Comparison of ENCODE assay signal across 30 mouse cellular contexts in the genomic region with DNA sequence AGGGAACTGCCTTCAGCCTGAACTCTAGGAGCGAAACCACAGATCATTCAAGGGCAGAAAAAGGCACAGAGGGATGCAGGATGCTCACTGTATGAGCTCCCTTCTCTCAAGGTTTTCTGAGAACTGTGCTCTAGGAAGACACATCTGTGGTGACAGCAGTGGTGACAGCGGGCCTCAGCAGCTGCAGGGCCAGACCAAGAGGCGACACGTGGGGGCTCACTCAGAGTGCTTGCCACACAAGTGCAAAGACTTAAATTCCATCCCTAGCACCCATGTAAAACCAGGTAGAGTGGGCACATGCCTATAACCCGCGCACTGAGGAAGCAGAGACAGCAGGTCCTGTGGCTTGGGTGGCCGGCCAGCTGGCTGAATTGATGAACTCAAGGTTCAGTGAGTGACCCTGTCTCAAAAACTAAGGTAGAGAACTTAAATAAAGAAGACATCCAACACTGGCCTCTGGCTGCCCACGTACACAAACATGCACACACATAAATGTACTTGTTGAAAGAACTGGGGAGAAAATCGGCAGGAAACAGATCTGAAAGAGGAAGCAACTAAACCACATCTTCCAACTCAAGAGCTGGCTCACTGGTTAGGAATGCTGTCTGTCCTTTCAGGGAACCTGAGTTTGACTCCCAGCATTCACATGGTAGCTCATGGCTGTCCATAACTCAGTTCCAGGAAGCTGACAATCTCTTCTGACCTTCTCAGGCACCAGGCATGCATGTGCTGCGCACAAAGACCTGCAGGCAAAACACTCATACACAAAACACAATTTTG. TPM values are rescaled to one million over a fixed set of nuclear protein-coding genes. Genes with fewer than 3 reads are reported as not detected.
DNase-seq lines count a peak whose midpoint lies in the region; ATAC-seq and TF ChIP-seq lines count a peak whose summit lies in the region.
"Had no signal": no experiment of that assay in that cellular context is flagged by ENCODE, and none has a peak within 500 bp of the region (broad histone marks: within the 10 kb centered on the region; RNA-seq: fewer than 3 reads in every experiment).

No protein-coding gene starts in this region.

- H3K9ac ChIP-seq in kidney, postnatal 0 days (ENCODE audit: low read depth, low read length), result no peak overlapping the region
- H3K9ac ChIP-seq in kidney, embryonic 15.5 days, result no peak overlapping the region
- H3K9ac ChIP-seq in midbrain, postnatal 0 days (replicated peaks; ENCODE audit: low read length, poor library complexity, severe bottlenecking), result no peak overlapping the region
- H3K9ac ChIP-seq: embryonic facial prominence, embryonic 13.5 days; hindbrain, embryonic 14.5 days; neural tube, embryonic 13.5 days; stomach, embryonic 15.5 days had no signal

- TF ChIP-seq CTCF in kidney, postnatal 0 days (IDR thresholded peaks at IDR 0.05; ENCODE audit: low read depth), result no peak
- no peak for TF ChIP-seq CTCF in midbrain, postnatal 0 days (IDR thresholded peaks at IDR 0.05)

- no peak overlapping the region for H3K4me2 ChIP-seq in kidney, postnatal 0 days (ENCODE audit: low read length)
- H3K4me2 ChIP-seq in kidney, embryonic 15.5 days, result no peak overlapping the region
- H3K4me2 ChIP-seq in midbrain, postnatal 0 days (ENCODE audit: low read depth, low read length, poor library complexity, severe bottlenecking), result no peak overlapping the region
- H3K4me2 ChIP-seq: embryonic facial prominence, embryonic 13.5 days; hindbrain, embryonic 14.5 days; neural tube, embryonic 13.5 days; stomach, embryonic 15.5 days had no signal

- H3K36me3 ChIP-seq in kidney, postnatal 0 days (ENCODE audit: insufficient read depth, low read length), result peaks cover 26% of the 10 kb centered on the region; the same call in 1 of the 2 replicates
- peaks cover 88% of the 10 kb centered on the region for H3K36me3 ChIP-seq in kidney, embryonic 15.5 days
- H3K36me3 ChIP-seq in midbrain, postnatal 0 days (ENCODE audit: insufficient read depth, low read length), result no peaks in the 10 kb centered on the region

- H3K4me3 ChIP-seq in kidney, postnatal 0 days (replicated peaks; ENCODE audit: low read depth, low read length), result no peak overlapping the region
- no peak overlapping the region for H3K4me3 ChIP-seq in kidney, embryonic 15.5 days (replicated peaks)
- H3K4me3 ChIP-seq in midbrain, postnatal 0 days (ENCODE audit: low read depth, low read length), result no peak overlapping the region
- H3K4me3 ChIP-seq: embryonic facial prominence, embryonic 13.5 days; layer of hippocampus, adult 2 months; limb, embryonic 10.5 days; neural tube, embryonic 13.5 days; stomach, embryonic 15.5 days had no signal

- no peaks in the 10 kb centered on the region for H3K4me1 ChIP-seq in kidney, postnatal 0 days (replicated peaks; ENCODE audit: insufficient read depth, low read length)
- no peaks in the 10 kb centered on the region for H3K4me1 ChIP-seq in kidney, embryonic 15.5 days
- no peaks in the 10 kb centered on the region for H3K4me1 ChIP-seq in midbrain, postnatal 0 days (ENCODE audit: insufficient read depth, low read length)
- H3K4me1 ChIP-seq: embryonic facial prominence, embryonic 13.5 days; limb, embryonic 10.5 days; neural tube, embryonic 13.5 days; stomach, embryonic 15.5 days had no signal

- ATAC-seq in kidney, postnatal 0 days (replicated peaks; ENCODE audit: low FRiP score, low read depth), result 0 out of 2 replicates have a peak, but pooled peaks have one; percentile 12
- no peak for ATAC-seq in kidney, embryonic 15.5 days (replicated peaks; ENCODE audit: low FRiP score)
- peak; percentile 54 for ATAC-seq in granulocyte monocyte progenitor cell, adult 5-6 weeks (replicated peaks; ENCODE audit: poor library complexity, severe bottlenecking)
- ATAC-seq in midbrain, postnatal 0 days (ENCODE audit: low FRiP score), result no peak
- ATAC-seq: forebrain, embryonic 16.5 days; inflammation-experienced regulatory T-cells, adult 6 months had no signal

- H3K27ac ChIP-seq in kidney, postnatal 0 days, result no peak overlapping the region
- no peak overlapping the region; the same call in 1 of the 2 replicates for H3K27ac ChIP-seq in kidney, embryonic 15.5 days
- H3K27ac ChIP-seq in midbrain, postnatal 0 days (ENCODE audit: low read depth, low read length), result no peak overlapping the region
- H3K27ac ChIP-seq: embryonic facial prominence, embryonic 13.5 days; hindbrain, embryonic 14.5 days; layer of hippocampus, adult 2 months; limb, embryonic 10.5 days; neural tube, embryonic 13.5 days; stomach, embryonic 15.5 days had no signal

- WGBS in kidney, postnatal 0 days, result 72% methylated on average over 10 of the region's 10 CpGs
- WGBS in kidney, embryonic 15.5 days, result 76% methylated on average over 10 of the region's 10 CpGs
- WGBS in midbrain, postnatal 0 days, result 92% methylated on average over 10 of the region's 10 CpGs

- no peaks in the 10 kb centered on the region for H3K27me3 ChIP-seq in kidney, postnatal 0 days (ENCODE audit: insufficient read depth, low read length)
- H3K27me3 ChIP-seq in kidney, embryonic 15.5 days, result no peaks in the 10 kb centered on the region
- no peaks in the 10 kb centered on the region for H3K27me3 ChIP-seq in midbrain, postnatal 0 days (ENCODE audit: insufficient read depth, low read length)
- H3K27me3 ChIP-seq: embryonic facial prominence, embryonic 13.5 days; neural tube, embryonic 13.5 days; stomach, embryonic 15.5 days had no signal

- H3K9me3 ChIP-seq in kidney, postnatal 0 days (replicated peaks; ENCODE audit: low read length), result no peaks in the 10 kb centered on the region
- no peaks in the 10 kb centered on the region for H3K9me3 ChIP-seq in kidney, embryonic 15.5 days (replicated peaks)
- H3K9me3 ChIP-seq in midbrain, postnatal 0 days (ENCODE audit: low read length), result no peaks in the 10 kb centered on the region
- H3K9me3 ChIP-seq: embryonic facial prominence, embryonic 13.5 days; limb, embryonic 10.5 days; neural tube, embryonic 13.5 days; stomach, embryonic 15.5 days had no signal

- DNase-seq in kidney, postnatal 0 days (ENCODE audit: low spot score), result no peak
- DNase-seq in 416B (ENCODE audit: low read depth), result peak; percentile 67
- peak; percentile 74 for DNase-seq in NIH3T3 (ENCODE audit: low read depth)
- DNase-seq in ovary, postnatal 14 days (ENCODE audit: low spot score), result no peak
- no peak for DNase-seq in midbrain, postnatal 0 days (ENCODE audit: low spot score)
- no peak for DNase-seq in thymus, postnatal 10 days (ENCODE audit: low spot score in 2 of 2)
- DNase-seq: adrenal gland, postnatal 25 days; cerebellum, postnatal 14 days; embryo, embryonic 11 days; gastrocnemius, postnatal 25 days; kidney, postnatal 25 days; liver; lung, adult 2 months; lung, postnatal 14 days; midbrain, embryonic 14.5 days; right cerebral cortex, postnatal 4 days; thymus, adult 2 months had no signal

RNA-seq across cellular contexts. Expression of a gene that starts 12.2 kb away (rescaled TPM):
- polyA plus RNA-seq in kidney, postnatal 0 days (2015; fragmentation: Nextera tagmentation; extraction: Ambion mirVana), result 107 and 113 TPM in 2 replicates
- 93.2 and 99.2 TPM in 2 replicates for polyA plus RNA-seq in kidney, embryonic 15.5 days (2015; fragmentation: Nextera tagmentation; extraction: Ambion mirVana)
- total RNA-seq in granulocyte monocyte progenitor cell, adult 5-6 weeks (2014; fragmentation: Nextera tagmentation), result not detected in 2 replicates
- total RNA-seq in granulocyte monocyte progenitor cell, adult 5-6 weeks (2017), result not detected in 2 replicates
- 139 and 181 TPM in 2 replicates for total RNA-seq in midbrain, postnatal 0 days (2014; rRNA removed)
- 115 and 137 TPM in 2 replicates for polyA plus RNA-seq in midbrain, postnatal 0 days (2015; fragmentation: Nextera tagmentation; extraction: Ambion mirVana)
- total RNA-seq: megakaryocyte-erythroid progenitor cell, adult 5-6 weeks had no signal
- polyA plus RNA-seq: inflammation-experienced regulatory T-cells, adult 6 months had no signal

RNA-seq across cellular contexts. Expression of a gene that starts 22.8 kb away (rescaled TPM):
- 82.3 and 86.1 TPM in 2 replicates for polyA plus RNA-seq in kidney, postnatal 0 days (2015; fragmentation: Nextera tagmentation; extraction: Ambion mirVana)
- 87.0 and 101 TPM in 2 replicates for polyA plus RNA-seq in kidney, embryonic 15.5 days (2015; fragmentation: Nextera tagmentation; extraction: Ambion mirVana)
- total RNA-seq in granulocyte monocyte progenitor cell, adult 5-6 weeks (2014; fragmentation: Nextera tagmentation), result 56.5 and 56.9 TPM in 2 replicates
- 48.3 and 61.8 TPM in 2 replicates for total RNA-seq in granulocyte monocyte progenitor cell, adult 5-6 weeks (2017)
- total RNA-seq in midbrain, postnatal 0 days (2014; rRNA removed), result 58.1 and 60.9 TPM in 2 replicates
- polyA plus RNA-seq in midbrain, postnatal 0 days (2015; fragmentation: Nextera tagmentation; extraction: Ambion mirVana), result 115 and 116 TPM in 2 replicates

RNA-seq across cellular contexts. Expression of a gene that starts 23.0 kb away (rescaled TPM):
- polyA plus RNA-seq in kidney, postnatal 0 days (2015; fragmentation: Nextera tagmentation; extraction: Ambion mirVana), result 20.1 and 24.9 TPM in 2 replicates
- polyA plus RNA-seq in kidney, embryonic 15.5 days (2015; fragmentation: Nextera tagmentation; extraction: Ambion mirVana), result 47.6 and 54.0 TPM in 2 replicates
- total RNA-seq in granulocyte monocyte progenitor cell, adult 5-6 weeks (2014; fragmentation: Nextera tagmentation), result 73.9 and 90.3 TPM in 2 replicates
- total RNA-seq in granulocyte monocyte progenitor cell, adult 5-6 weeks (2017), result 96.0 and 110 TPM in 2 replicates
- 3.3 and 4.8 TPM in 2 replicates for total RNA-seq in midbrain, postnatal 0 days (2014; rRNA removed)
- 2.8 and 3.0 TPM in 2 replicates for polyA plus RNA-seq in midbrain, postnatal 0 days (2015; fragmentation: Nextera tagmentation; extraction: Ambion mirVana)

RNA-seq across cellular contexts. Expression of a gene that starts 47.6 kb away (rescaled TPM):
- 27.5 and 30.5 TPM in 2 replicates for polyA plus RNA-seq in kidney, postnatal 0 days (2015; fragmentation: Nextera tagmentation; extraction: Ambion mirVana)
- polyA plus RNA-seq in kidney, embryonic 15.5 days (2015; fragmentation: Nextera tagmentation; extraction: Ambion mirVana), result 41.3 and 47.7 TPM in 2 replicates
- total RNA-seq in granulocyte monocyte progenitor cell, adult 5-6 weeks (2014; fragmentation: Nextera tagmentation), result 14.4 and 20.7 TPM in 2 replicates
- 22.0 and 25.5 TPM in 2 replicates for total RNA-seq in granulocyte monocyte progenitor cell, adult 5-6 weeks (2017)
- 23.1 and 32.8 TPM in 2 replicates for total RNA-seq in midbrain, postnatal 0 days (2014; rRNA removed)
- 47.2 and 55.4 TPM in 2 replicates for polyA plus RNA-seq in midbrain, postnatal 0 days (2015; fragmentation: Nextera tagmentation; extraction: Ambion mirVana)

RNA-seq across cellular contexts. Expression of a gene that starts 47.6 kb away (rescaled TPM):
- not detected in 2 replicates for polyA plus RNA-seq in kidney, postnatal 0 days (2015; fragmentation: Nextera tagmentation; extraction: Ambion mirVana)
- polyA plus RNA-seq in kidney, embryonic 15.5 days (2015; fragmentation: Nextera tagmentation; extraction: Ambion mirVana), result not detected in 2 replicates
- total RNA-seq in granulocyte monocyte progenitor cell, adult 5-6 weeks (2014; fragmentation: Nextera tagmentation), result 2.4 and 12.6 TPM in 2 replicates
- total RNA-seq in granulocyte monocyte progenitor cell, adult 5-6 weeks (2017), result 2.9 TPM in 1 of 2 replicates, not detected in the other
- not detected in 2 replicates for total RNA-seq in midbrain, postnatal 0 days (2014; rRNA removed)
- 0.17 and 0.27 TPM in 2 replicates for polyA plus RNA-seq in midbrain, postnatal 0 days (2015; fragmentation: Nextera tagmentation; extraction: Ambion mirVana)
- total RNA-seq: megakaryocyte-erythroid progenitor cell, adult 5-6 weeks had no signal
- polyA plus RNA-seq: embryonic facial prominence, embryonic 13.5 days; forebrain, embryonic 16.5 days; heart, embryonic 14.5 days; hindbrain, embryonic 14.5 days; inflammation-experienced regulatory T-cells, adult 6 months; kidney, adult 2 months; limb, embryonic 10.5 days; midbrain, embryonic 14.5 days; neural tube, embryonic 13.5 days; stomach, embryonic 15.5 days; thymus, adult 2 months had no signal

Comparison
In these comparisons a context has a peak if more than half of its experiments do, and no peak if none do; other contexts are left out.
1. ATAC-seq: peak in kidney, postnatal 0 days (single experiment) and granulocyte monocyte progenitor cell, adult 5-6 weeks (single experiment); none in kidney, embryonic 15.5 days (single experiment) and midbrain, postnatal 0 days (single experiment).
2. DNase-seq: peak in 416B (single experiment) and NIH3T3 (single experiment); none in kidney, postnatal 0 days (single experiment), ovary, postnatal 14 days (single experiment), midbrain, postnatal 0 days (single experiment) and thymus, postnatal 10 days (0 of 2).